In the genomic region with DNA sequence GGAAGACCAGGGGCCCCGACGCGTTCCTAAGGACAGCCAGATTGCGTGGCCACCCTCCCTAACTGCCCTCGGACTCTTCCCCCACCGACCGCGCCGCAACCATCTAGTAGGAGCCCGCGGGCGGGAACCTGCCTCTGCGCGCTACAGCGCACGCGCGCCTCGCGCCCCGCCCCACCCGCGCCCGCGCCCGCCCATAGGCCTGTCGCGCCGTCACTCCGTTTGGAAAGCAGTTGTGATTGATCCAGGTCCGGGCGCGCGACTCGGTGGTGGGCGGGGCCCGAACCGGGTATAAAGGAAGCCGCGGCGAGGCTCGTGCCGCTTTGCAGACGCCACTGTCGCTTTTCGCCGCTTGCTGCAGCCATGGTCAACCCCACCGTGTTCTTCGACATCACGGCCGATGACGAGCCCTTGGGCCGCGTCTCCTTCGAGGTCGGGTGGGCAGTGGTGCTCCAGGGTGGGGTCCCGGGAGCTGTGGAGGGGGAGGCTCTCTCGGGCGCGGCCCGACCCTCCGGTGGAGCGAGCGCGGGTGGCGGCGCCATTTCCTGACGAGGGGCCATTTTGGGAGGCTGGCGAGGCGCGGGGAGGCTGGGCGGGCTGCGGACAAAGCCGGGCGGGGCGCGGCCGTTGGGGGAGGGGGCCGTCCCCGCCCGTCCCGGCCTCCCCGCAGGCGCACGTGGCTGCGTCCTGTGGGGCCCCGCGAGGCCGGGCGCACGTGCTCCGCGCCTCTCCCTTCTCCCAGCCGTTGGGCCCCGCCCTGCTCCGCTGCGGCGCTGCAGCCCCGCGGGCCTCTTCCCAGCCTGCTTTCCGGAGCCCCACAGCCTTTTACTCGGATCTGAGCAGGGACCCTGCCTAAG, we compare ENCODE assay signal across 8 mouse cellular contexts. TPM values are rescaled to one million over a fixed set of nuclear protein-coding genes. Genes with fewer than 3 reads are reported as not detected.
DNase-seq lines count a peak whose midpoint lies in the region; ATAC-seq and TF ChIP-seq lines count a peak whose summit lies in the region.

No protein-coding gene starts in this region.

- H3K27ac ChIP-seq in heart, embryonic 12.5 days (ENCODE audit: poor library complexity, severe bottlenecking): peak overlapping the region; percentile 97
- peak overlapping the region; percentile 99 for H3K27ac ChIP-seq in kidney, postnatal 0 days
- H3K27ac ChIP-seq in liver, adult 2 months (replicated peaks; ENCODE audit: insufficient read depth, low read depth, low read length): peak overlapping the region; percentile 94

- peak; percentile 94 for TF ChIP-seq POLR2A in liver, adult 2 months (IDR thresholded peaks at IDR 0.05; ENCODE audit: extremely low read depth, insufficient read depth, low read length)

- TF ChIP-seq CTCF in kidney, postnatal 0 days (IDR thresholded peaks at IDR 0.05; ENCODE audit: low read depth): peak; percentile 1; the same call in 1 of the 2 replicates
- no peak for TF ChIP-seq CTCF in liver, adult 2 months (IDR thresholded peaks at IDR 0.05; ENCODE audit: low read depth, low read length)

- H3K27me3 ChIP-seq in erythroblast, embryonic 14.5 days (ENCODE audit: control insufficient read depth): peaks cover 2% of the 10 kb centered on the region; the same call in 1 of the 2 replicates
- H3K27me3 ChIP-seq in heart, embryonic 12.5 days (replicated peaks): no peaks in the 10 kb centered on the region
- no peaks in the 10 kb centered on the region for H3K27me3 ChIP-seq in kidney, postnatal 0 days (ENCODE audit: insufficient read depth, low read length)
- no peaks in the 10 kb centered on the region for H3K27me3 ChIP-seq in liver, adult 2 months (ENCODE audit: control insufficient read depth, insufficient read depth, low read length)

- WGBS in heart, embryonic 12.5 days: under 1% methylated on average over 92 of the region's 102 CpGs
- under 1% methylated on average over 74 of the region's 102 CpGs for WGBS in kidney, postnatal 0 days
- WGBS in liver, adult 2 months: under 1% methylated on average over 98 of the region's 102 CpGs

- H3K4me2 ChIP-seq in heart, embryonic 12.5 days: peak overlapping the region; percentile 99
- peak overlapping the region; percentile 93 for H3K4me2 ChIP-seq in kidney, postnatal 0 days (ENCODE audit: low read length)

- peak overlapping the region; percentile 82 for H3K4me3 ChIP-seq in erythroblast, embryonic 14.5 days (replicated peaks)
- peak overlapping the region; percentile 72 for H3K4me3 ChIP-seq in heart, embryonic 12.5 days
- H3K4me3 ChIP-seq in kidney, postnatal 0 days (replicated peaks; ENCODE audit: low read depth, low read length): peak overlapping the region; percentile 91
- H3K4me3 ChIP-seq in liver, adult 2 months (ENCODE audit: insufficient read depth, low read depth, low read length): peak overlapping the region; percentile 87

- peaks cover 11% of the 10 kb centered on the region for H3K79me2 ChIP-seq in liver, adult 2 months (ENCODE audit: control insufficient read depth, insufficient read depth, low read length)

- H3K9ac ChIP-seq in heart, embryonic 12.5 days: peak overlapping the region; percentile 89
- peak overlapping the region; percentile 98 for H3K9ac ChIP-seq in kidney, postnatal 0 days (ENCODE audit: low read depth, low read length)
- peak overlapping the region; percentile 92 for H3K9ac ChIP-seq in liver, adult 2 months (ENCODE audit: low read depth, low read length)

- peak; percentile 96 for ATAC-seq in heart, embryonic 12.5 days (ENCODE audit: insufficient number of reproducible peaks, low FRiP score)
- ATAC-seq in kidney, postnatal 0 days (replicated peaks; ENCODE audit: low FRiP score, low read depth): peak; percentile 94
- peak; percentile 72 for ATAC-seq in monocyte, adult 5-6 weeks (replicated peaks; ENCODE audit: insufficient number of reproducible peaks, low FRiP score, low TSS enrichment, poor library complexity, severe bottlenecking)

- H3K4me1 ChIP-seq in erythroblast, embryonic 14.5 days (ENCODE audit: control insufficient read depth): peaks cover 56% of the 10 kb centered on the region
- peaks cover 14% of the 10 kb centered on the region for H3K4me1 ChIP-seq in heart, embryonic 12.5 days (replicated peaks)
- H3K4me1 ChIP-seq in kidney, postnatal 0 days (replicated peaks; ENCODE audit: insufficient read depth, low read length): peaks cover 11% of the 10 kb centered on the region
- H3K4me1 ChIP-seq in liver, adult 2 months (ENCODE audit: control insufficient read depth, insufficient read depth, low read length): peaks cover 14% of the 10 kb centered on the region

- DNase-seq in CD4-positive, CD25-positive, alpha-beta regulatory T cell, adult 2 months (ENCODE audit: low read depth, low spot score): peak; percentile 98
- DNase-seq in brain, embryonic 18.5 days (ENCODE audit: low read depth, low spot score): peak; percentile 89
- DNase-seq in kidney, postnatal 0 days (ENCODE audit: low spot score): peak; percentile 95
- DNase-seq in liver, adult 2 months (ENCODE audit: extremely low read depth, low read depth, low spot score): peak; percentile 65
- DNase-seq in spleen, postnatal 36 days (ENCODE audit: low spot score in 2 of 2): peak; percentile 97 to 98

- peaks cover 58% of the 10 kb centered on the region for H3K36me3 ChIP-seq in erythroblast, embryonic 14.5 days (ENCODE audit: control insufficient read depth)
- H3K36me3 ChIP-seq in heart, embryonic 12.5 days: peaks cover 26% of the 10 kb centered on the region
- peaks cover 24% of the 10 kb centered on the region for H3K36me3 ChIP-seq in kidney, postnatal 0 days (ENCODE audit: insufficient read depth, low read length)
- peaks cover 26% of the 10 kb centered on the region for H3K36me3 ChIP-seq in liver, adult 2 months (ENCODE audit: control insufficient read depth, insufficient read depth, low read length)

- peaks cover 27% of the 10 kb centered on the region for H3K9me3 ChIP-seq in erythroblast, embryonic 14.5 days (ENCODE audit: control insufficient read depth, low read length)
- no peaks in the 10 kb centered on the region for H3K9me3 ChIP-seq in heart, embryonic 12.5 days (replicated peaks)
- H3K9me3 ChIP-seq in kidney, postnatal 0 days (replicated peaks; ENCODE audit: low read length): no peaks in the 10 kb centered on the region

RNA-seq across cellular contexts. Expression of a gene that starts 0.5 kb away (rescaled TPM):
- 5.4 and 5.5 TPM in 2 replicates for polyA plus RNA-seq in erythroblast, embryonic 14.5 days (2012)
- 4,539 and 4,606 TPM in 2 replicates for polyA plus RNA-seq in heart, embryonic 12.5 days (2016; fragmentation: Nextera tagmentation; extraction: Ambion mirVana)
- 5,621 and 5,791 TPM in 2 replicates for polyA plus RNA-seq in kidney, postnatal 0 days (2015; fragmentation: Nextera tagmentation; extraction: Ambion mirVana)
- total RNA-seq in liver, adult 2 months (2014; rRNA removed): 1,424 and 1,884 TPM in 2 replicates
- polyA plus RNA-seq in liver, adult 2 months (2012; rRNA removed): 454 and 472 TPM in 2 replicates
- 917 to 1,280 TPM (median 1,115 TPM) in 3 replicates for total RNA-seq in monocyte, adult 5-6 weeks (2017)

RNA-seq across cellular contexts. Expression of a gene that starts 26.9 kb away (rescaled TPM):
- polyA plus RNA-seq in erythroblast, embryonic 14.5 days (2012): 13.1 and 13.2 TPM in 2 replicates
- 7.0 and 7.5 TPM in 2 replicates for polyA plus RNA-seq in heart, embryonic 12.5 days (2016; fragmentation: Nextera tagmentation; extraction: Ambion mirVana)
- 9.9 TPM in 2 replicates for polyA plus RNA-seq in kidney, postnatal 0 days (2015; fragmentation: Nextera tagmentation; extraction: Ambion mirVana)
- 3.0 and 4.4 TPM in 2 replicates for total RNA-seq in liver, adult 2 months (2014; rRNA removed)
- polyA plus RNA-seq in liver, adult 2 months (2012; rRNA removed): 14.7 and 15.2 TPM in 2 replicates
- 11.9 to 27.0 TPM (median 16.3 TPM) in 3 replicates for total RNA-seq in monocyte, adult 5-6 weeks (2017)

RNA-seq across cellular contexts. Expression of a gene that starts 28.5 kb away (rescaled TPM):
- 4.5 and 8.0 TPM in 2 replicates for polyA plus RNA-seq in erythroblast, embryonic 14.5 days (2012)
- polyA plus RNA-seq in heart, embryonic 12.5 days (2016; fragmentation: Nextera tagmentation; extraction: Ambion mirVana): 306 TPM in 2 replicates
- polyA plus RNA-seq in kidney, postnatal 0 days (2015; fragmentation: Nextera tagmentation; extraction: Ambion mirVana): 441 and 458 TPM in 2 replicates
- 35.8 and 44.4 TPM in 2 replicates for total RNA-seq in liver, adult 2 months (2014; rRNA removed)
- 30.9 and 31.1 TPM in 2 replicates for polyA plus RNA-seq in liver, adult 2 months (2012; rRNA removed)
- total RNA-seq in monocyte, adult 5-6 weeks (2017): 31.2 to 51.6 TPM (median 37.9 TPM) in 3 replicates

RNA-seq across cellular contexts. Expression of a gene that starts 59.9 kb away (rescaled TPM):
- 0.79 and 0.95 TPM in 2 replicates for polyA plus RNA-seq in erythroblast, embryonic 14.5 days (2012)
- 29.8 and 32.6 TPM in 2 replicates for polyA plus RNA-seq in heart, embryonic 12.5 days (2016; fragmentation: Nextera tagmentation; extraction: Ambion mirVana)
- polyA plus RNA-seq in kidney, postnatal 0 days (2015; fragmentation: Nextera tagmentation; extraction: Ambion mirVana): 24.5 and 26.4 TPM in 2 replicates
- total RNA-seq in liver, adult 2 months (2014; rRNA removed): 11.2 and 12.6 TPM in 2 replicates
- 2.5 and 2.6 TPM in 2 replicates for polyA plus RNA-seq in liver, adult 2 months (2012; rRNA removed)
- total RNA-seq in monocyte, adult 5-6 weeks (2017): 67.4 to 82.3 TPM (median 75.6 TPM) in 3 replicates

Comparison
In these comparisons a context has a peak if more than half of its experiments do, and no peak if none do; other contexts are left out.
1. Peak in every context shown above with its lines: DNase-seq, ATAC-seq, H3K4me3 ChIP-seq and H3K27ac ChIP-seq.
2. RNA of a gene that starts 0.5 kb away (polyA plus RNA-seq): 5,621 to 5,791 TPM in kidney, postnatal 0 days, 4,539 to 4,606 TPM in heart, embryonic 12.5 days and 454 to 472 TPM in liver, adult 2 months; 5.4 to 5.5 TPM in erythroblast, embryonic 14.5 days; every median in the first group is over 10 times any median in the second.